Mouse (Mus musculus): ENCODE data around the gene Gfod1. TPM values are rescaled to one million over a fixed set of nuclear protein-coding genes. Genes with fewer than 3 reads are reported as not detected.

The Gfod1 gene
- polyA plus RNA-seq, 1 experiment = 6.5 TPM

DNA sequence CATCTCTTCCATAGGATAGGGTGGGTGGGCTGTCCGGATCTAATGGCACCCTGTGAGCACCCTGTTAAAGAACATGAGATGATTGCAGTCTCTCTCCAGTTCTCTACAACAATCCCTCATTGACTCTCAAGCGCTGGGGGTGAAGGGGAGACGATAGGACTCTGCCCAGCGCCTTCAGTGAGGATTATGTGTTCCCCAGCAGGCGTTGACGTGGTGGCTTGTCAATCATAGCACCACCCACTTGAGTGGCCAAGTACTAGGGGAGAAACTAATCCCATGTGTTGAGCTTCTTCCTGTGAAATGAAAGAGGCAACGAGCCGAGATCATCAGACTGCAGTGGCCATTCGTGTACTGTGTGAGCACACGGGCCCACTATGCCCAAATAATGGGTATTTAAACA is 77.9 kb downstream of the Gfod1 start:
- Histone ChIP-seq H3K27me3 (ENCODE audit: control insufficient read depth, insufficient read depth, insufficient read length) (no peaks in the 10 kb centered on the region), H3K79me2 (ENCODE audit: control insufficient read depth, insufficient read depth) (peaks cover 32% of the 10 kb centered on the region), H3K4me2 (ENCODE audit: low read depth) (no peak overlapping the region), H3K36me3 (ENCODE audit: control insufficient read depth, insufficient read depth) (no peaks in the 10 kb centered on the region), H3ac (ENCODE audit: control insufficient read depth, insufficient read length) (no peak overlapping the region), H3K4me3 (no peak overlapping the region)
- TF ChIP-seq MYOD1 (IDR thresholded peaks at IDR 0.05; ENCODE audit: control insufficient read depth in 1 of 3, insufficient read length in 2 of 3, low read depth in 2 of 3) (no peak), POLR2A (IDR thresholded peaks at IDR 0.05; ENCODE audit: insufficient read length, low read depth) (no peak), REST (IDR thresholded peaks at IDR 0.05; ENCODE audit: insufficient read depth, insufficient read length) (no peak), TCF3 (IDR thresholded peaks at IDR 0.05; ENCODE audit: insufficient read length, low read depth) (no peak), CEBPB (IDR thresholded peaks at IDR 0.05; ENCODE audit: insufficient read depth, poor library complexity, severe bottlenecking) (no peak), TCF12 (IDR thresholded peaks at IDR 0.05; ENCODE audit: insufficient read depth, poor library complexity, severe bottlenecking) (no peak), MAX (IDR thresholded peaks at IDR 0.05; ENCODE audit: low read depth) (no peak)

DNA sequence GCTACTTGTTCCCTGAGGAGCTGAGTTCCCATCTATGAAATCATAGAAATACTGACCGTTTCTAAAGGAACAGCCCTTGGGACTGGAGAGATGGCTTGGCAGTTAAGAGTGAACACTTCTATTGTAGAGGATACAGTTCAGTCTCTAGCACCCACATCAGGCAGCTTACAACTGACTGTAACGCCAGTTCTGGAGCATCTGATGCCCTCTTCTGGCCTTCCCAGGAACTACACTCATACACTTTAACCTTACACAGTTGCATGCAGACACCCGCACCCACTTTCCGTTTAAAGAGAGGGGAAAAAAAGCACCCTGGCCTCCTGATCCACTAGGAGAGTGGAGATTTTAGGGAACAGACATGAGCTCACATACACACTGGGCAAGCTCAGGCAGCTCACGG is 78.8 kb downstream of the Gfod1 start:
- H3ac ChIP-seq (ENCODE audit: control insufficient read depth, insufficient read length) = no peak overlapping the region
- TF ChIP-seq USF1 (IDR thresholded peaks at IDR 0.05; ENCODE audit: low read depth) (no peak), MAX (IDR thresholded peaks at IDR 0.05; ENCODE audit: low read depth) (no peak), TCF12 (IDR thresholded peaks at IDR 0.05; ENCODE audit: insufficient read depth, poor library complexity, severe bottlenecking) (no peak), REST (IDR thresholded peaks at IDR 0.05; ENCODE audit: insufficient read depth, insufficient read length) (no peak), CEBPB (IDR thresholded peaks at IDR 0.05; ENCODE audit: insufficient read depth, poor library complexity, severe bottlenecking) (no peak), POLR2AphosphoS2 (IDR thresholded peaks at IDR 0.05; ENCODE audit: insufficient read length, low read depth) (no peak), POLR2A (IDR thresholded peaks at IDR 0.05; ENCODE audit: insufficient read length, low read depth) (no peak), MYOD1 (IDR thresholded peaks at IDR 0.05; ENCODE audit: control insufficient read depth in 1 of 3, insufficient read length in 2 of 3, low read depth in 2 of 3) (no peak), E2F4 (IDR thresholded peaks at IDR 0.05; ENCODE audit: insufficient read depth) (no peak), TCF3 (IDR thresholded peaks at IDR 0.05; ENCODE audit: insufficient read length, low read depth) (no peak), MYOG (IDR thresholded peaks at IDR 0.05; ENCODE audit: control insufficient read depth in 1 of 3, insufficient read depth in 1 of 3, insufficient read length in 2 of 3, low read depth in 2 of 3) (no peak), SRF (IDR thresholded peaks at IDR 0.05; ENCODE audit: control insufficient read depth, insufficient read length, low read depth) (no peak)
- H3K27me3 ChIP-seq (ENCODE audit: control insufficient read depth, insufficient read depth, insufficient read length) = no peaks in the 10 kb centered on the region
- H3K79me2 ChIP-seq (ENCODE audit: control insufficient read depth, insufficient read depth) = peaks cover 27% of the 10 kb centered on the region
- no peak overlapping the region for H3K4me2 ChIP-seq (ENCODE audit: low read depth)
- no peaks in the 10 kb centered on the region for H3K36me3 ChIP-seq (ENCODE audit: control insufficient read depth, insufficient read depth)
- no peak overlapping the region for H3K4me3 ChIP-seq

GRCm38 (mm10) chr13:43222084-43222483 is 81.9 kb downstream of the Gfod1 start:
- H3K36me3 ChIP-seq (ENCODE audit: control insufficient read depth, insufficient read depth) = no peaks in the 10 kb centered on the region
- H3K79me2 ChIP-seq (ENCODE audit: control insufficient read depth, insufficient read depth) = peaks cover 18% of the 10 kb centered on the region
- H3K4me2 ChIP-seq (ENCODE audit: low read depth) = no peak overlapping the region
- no peak overlapping the region for H3K4me3 ChIP-seq
- no peak for TF ChIP-seq POLR2A (IDR thresholded peaks at IDR 0.05; ENCODE audit: insufficient read length, low read depth)
- no peaks in the 10 kb centered on the region for H3K27me3 ChIP-seq (ENCODE audit: control insufficient read depth, insufficient read depth, insufficient read length)
- H3ac ChIP-seq (ENCODE audit: control insufficient read depth, insufficient read length) = no peak overlapping the region

- Histone ChIP-seq H3K4me2 (ENCODE audit: low read depth) (no peak overlapping the region), H3K79me2 (ENCODE audit: control insufficient read depth, insufficient read depth) (peaks cover 18% of the 10 kb centered on the region), H3K4me3 (no peak overlapping the region), H3K36me3 (ENCODE audit: control insufficient read depth, insufficient read depth) (no peaks in the 10 kb centered on the region), H3K27me3 (ENCODE audit: control insufficient read depth, insufficient read depth, insufficient read length) (no peaks in the 10 kb centered on the region), H3ac (ENCODE audit: control insufficient read depth, insufficient read length) (no peak overlapping the region)
- no peak for TF ChIP-seq CEBPB (IDR thresholded peaks at IDR 0.05; ENCODE audit: insufficient read depth, poor library complexity, severe bottlenecking)
- TF ChIP-seq TCF12 (IDR thresholded peaks at IDR 0.05; ENCODE audit: insufficient read depth, poor library complexity, severe bottlenecking) = no peak
Observed at GRCm38 (mm10) chr13:43221290-43221689, 82.7 kb downstream of the Gfod1 start.

DNA sequence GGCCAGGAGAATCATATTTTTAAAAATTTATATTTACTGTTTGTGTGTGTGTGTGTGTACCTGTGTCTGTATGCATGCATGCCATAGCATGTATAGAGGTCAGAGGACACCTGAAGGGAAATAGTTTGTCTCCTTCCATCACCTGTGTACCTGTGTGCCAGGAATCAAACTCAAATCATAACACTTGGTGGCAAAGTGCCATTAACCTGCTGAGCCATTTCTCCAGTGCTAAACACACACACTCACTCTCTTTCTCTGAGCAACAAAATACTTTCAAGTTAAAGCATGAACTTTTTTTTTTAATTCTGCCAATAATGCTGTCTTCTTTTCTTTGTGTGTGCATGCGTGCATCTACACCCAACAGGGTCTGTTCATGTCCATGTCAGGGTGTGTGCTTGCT is 83.3 kb downstream of the Gfod1 start:
- TF ChIP-seq USF1 (IDR thresholded peaks at IDR 0.05; ENCODE audit: low read depth) = no peak
- no peak for TF ChIP-seq POLR2A (IDR thresholded peaks at IDR 0.05; ENCODE audit: insufficient read length, low read depth)
- TF ChIP-seq MYOG (IDR thresholded peaks at IDR 0.05; ENCODE audit: control insufficient read depth in 1 of 3, insufficient read depth in 1 of 3, insufficient read length in 2 of 3, low read depth in 2 of 3) = no peak
- no peak for TF ChIP-seq MYOD1 (IDR thresholded peaks at IDR 0.05; ENCODE audit: control insufficient read depth in 1 of 3, insufficient read length in 2 of 3, low read depth in 2 of 3)
- no peak for TF ChIP-seq REST (IDR thresholded peaks at IDR 0.05; ENCODE audit: insufficient read depth, insufficient read length)
- no peak for TF ChIP-seq TCF3 (IDR thresholded peaks at IDR 0.05; ENCODE audit: insufficient read length, low read depth)
- TF ChIP-seq SRF (IDR thresholded peaks at IDR 0.05; ENCODE audit: control insufficient read depth, insufficient read length, low read depth) = no peak
- no peak for TF ChIP-seq TCF12 (IDR thresholded peaks at IDR 0.05; ENCODE audit: insufficient read depth, poor library complexity, severe bottlenecking)
- TF ChIP-seq POLR2AphosphoS2 (IDR thresholded peaks at IDR 0.05; ENCODE audit: insufficient read length, low read depth) = no peak
- TF ChIP-seq CEBPB (IDR thresholded peaks at IDR 0.05; ENCODE audit: insufficient read depth, poor library complexity, severe bottlenecking) = no peak
- TF ChIP-seq MAX (IDR thresholded peaks at IDR 0.05; ENCODE audit: low read depth) = no peak
- TF ChIP-seq E2F4 (IDR thresholded peaks at IDR 0.05; ENCODE audit: insufficient read depth) = no peak
- no peaks in the 10 kb centered on the region for H3K27me3 ChIP-seq (ENCODE audit: control insufficient read depth, insufficient read depth, insufficient read length)
- no peak overlapping the region for H3K4me3 ChIP-seq

More for the DNA sequence above, 83.3 kb downstream of the Gfod1 start:
- H3K36me3 ChIP-seq (ENCODE audit: control insufficient read depth, insufficient read depth) = no peaks in the 10 kb centered on the region
- peaks cover 18% of the 10 kb centered on the region for H3K79me2 ChIP-seq (ENCODE audit: control insufficient read depth, insufficient read depth)
- H3K4me2 ChIP-seq (ENCODE audit: low read depth) = no peak overlapping the region
- no peak overlapping the region for H3ac ChIP-seq (ENCODE audit: control insufficient read depth, insufficient read length)

Data from myocyte (in vitro differentiated cells).